Mouse (Mus musculus): ENCODE results near the gene Myo19.

GRCm38 (mm10) chr11:84871046-84871445 is 8.9 kb upstream of the Myo19 start:
- TF ChIP-seq CTCF (IDR thresholded peaks at IDR 0.05; ENCODE audit: extremely low read depth, insufficient read length, insufficient replicate concordance, low read depth, low read length) (no peak), POLR2A (IDR thresholded peaks at IDR 0.05; ENCODE audit: low read depth, low read length) (no peak)

Data from small intestine, adult 2 months (tissue).